Mouse (Mus musculus) liver, adult 2 months (tissue): ENCODE measurements at regions not wholly inside any gene's neighbourhood (a gene's known extent, or its start where the extent isn't known, plus 50 kb on each side); places are given as distances from the start of the nearest gene placed in this dataset.

ENCODE experiments used
- CTCF ChIP-seq: fragments of 200-500 bp; IDR thresholded peaks from 2 replicates; pipeline ENCODE4 v1.5.1; 2011; ENCODE audit warnings: low read depth, low read length, control low read depth
- POLR2A ChIP-seq: fragments of 200-500 bp; IDR thresholded peaks from 2 replicates; pipeline ENCODE4 v1.6.1; 2011; ENCODE audit warnings: low read length, control low read depth; ENCODE audit not compliant: insufficient read depth; ENCODE audit errors: extremely low read depth

- TF ChIP-seq CTCF = no peak
- TF ChIP-seq POLR2A = no peak
Observed at GRCm38 (mm10) chr15:11574359-11574758, 174.9 kb upstream of the Tars start.
